Mouse (Mus musculus) retina, postnatal 7 days (tissue): ENCODE data around the gene Gm20388.
A peak's percentile ranks its signal among the peaks of the same experiment; 100 is the strongest.

ENCODE experiments used
- DNase-seq: peaks from one replicate; pipeline ENCODE4 v3.0.0-alpha.2; 2012; ENCODE audit warnings: low read depth, low spot score

Gene Gm20388

GRCm38 (mm10) chr8:119915298-119915697, 4.7 kb downstream of the Gm20388 start:
- no peak for DNase-seq

- DNase-seq = no peak
Observed at GRCm38 (mm10) chr8:119916237-119916892, 5.7 kb downstream of the Gm20388 start.

GRCm38 (mm10) chr8:119917415-119917814, 6.8 kb downstream of the Gm20388 start:
- DNase-seq = no peak

GRCm38 (mm10) chr8:119918155-119918567, 7.5 kb downstream of the Gm20388 start:
- DNase-seq = no peak

- no peak for DNase-seq
Observed at GRCm38 (mm10) chr8:119923259-119923658, 12.6 kb downstream of the Gm20388 start.

GRCm38 (mm10) chr8:119925428-119925827, 14.8 kb downstream of the Gm20388 start:
- DNase-seq = no peak

GRCm38 (mm10) chr8:119926474-119926873, 15.8 kb downstream of the Gm20388 start:
- DNase-seq = no peak

GRCm38 (mm10) chr8:119927422-119928092, 16.9 kb downstream of the Gm20388 start:
- peak; percentile 53 for DNase-seq

- no peak for DNase-seq
Observed at GRCm38 (mm10) chr8:119931317-119931716, 20.7 kb downstream of the Gm20388 start.

- DNase-seq = no peak
Observed at GRCm38 (mm10) chr8:119933681-119934080, 23.0 kb downstream of the Gm20388 start.

GRCm38 (mm10) chr8:119935541-119935940, 24.9 kb downstream of the Gm20388 start:
- no peak for DNase-seq

- no peak for DNase-seq
Observed at GRCm38 (mm10) chr8:119938481-119938880, 27.8 kb downstream of the Gm20388 start.

- no peak for DNase-seq
Observed at GRCm38 (mm10) chr8:119939336-119939735, 28.7 kb downstream of the Gm20388 start.

- DNase-seq = no peak
Observed at GRCm38 (mm10) chr8:119941471-119941870, 30.8 kb downstream of the Gm20388 start.

- no peak for DNase-seq
Observed at GRCm38 (mm10) chr8:119943616-119944015, 33.0 kb downstream of the Gm20388 start.

- peak; percentile 51 for DNase-seq
Observed at GRCm38 (mm10) chr8:119944096-119944811, 33.6 kb downstream of the Gm20388 start.

GRCm38 (mm10) chr8:119946326-119946865, 35.8 kb downstream of the Gm20388 start:
- DNase-seq = no peak

GRCm38 (mm10) chr8:119947653-119948052, 37.0 kb downstream of the Gm20388 start:
- DNase-seq = no peak

- DNase-seq = no peak
Observed at GRCm38 (mm10) chr8:119948340-119948739, 37.7 kb downstream of the Gm20388 start.

- DNase-seq = no peak
Observed at GRCm38 (mm10) chr8:119952282-119952681, 41.6 kb downstream of the Gm20388 start.

GRCm38 (mm10) chr8:119952747-119953146, 42.1 kb downstream of the Gm20388 start:
- no peak for DNase-seq

- DNase-seq = no peak
Observed at GRCm38 (mm10) chr8:119955333-119955732, 44.7 kb downstream of the Gm20388 start.
